Mouse (Mus musculus) liver, adult 2 months (tissue): ENCODE data around the gene Slc31a2. TPM values are rescaled to one million over a fixed set of nuclear protein-coding genes. Genes with fewer than 3 reads are reported as not detected.
A peak's percentile ranks its signal among the peaks of the same experiment; 100 is the strongest.

ENCODE experiments used
- DNase-seq: peaks from one replicate; pipeline ENCODE4 v3.0.0-alpha.2; 2011; ENCODE audit warnings: low read depth, low spot score; ENCODE audit errors: extremely low read depth
- H3K27ac ChIP-seq: fragments of 200-500 bp; replicated peaks from 2 replicates; pipeline ENCODE4 v1.5.1; 2012; ENCODE audit warnings: low read depth, mild to moderate bottlenecking, control low read depth, inconsistent platforms, low read length; ENCODE audit not compliant: insufficient read depth
- H3K27me3 ChIP-seq: fragments of 200-500 bp; 2 replicates; pipeline ENCODE4 v1.6.1; 2012; ENCODE audit warnings: mild to moderate bottlenecking, moderate library complexity, low read length, inconsistent platforms; ENCODE audit not compliant: control insufficient read depth, insufficient read depth
- H3K36me3 ChIP-seq: fragments of 200-500 bp; 2 replicates; pipeline ENCODE4 v1.6.1; 2012; ENCODE audit warnings: low read length, inconsistent platforms; ENCODE audit not compliant: control insufficient read depth, insufficient read depth
- H3K4me1 ChIP-seq: fragments of 200-500 bp; 2 replicates; pipeline ENCODE4 v1.6.1; 2011; ENCODE audit warnings: low read length; ENCODE audit not compliant: control insufficient read depth, insufficient read depth
- H3K4me3 ChIP-seq: fragments of 200-500 bp; 2 replicates; pipeline ENCODE4 v1.5.1; 2011; ENCODE audit warnings: low read depth, mild to moderate bottlenecking, control low read depth, low read length, moderate library complexity; ENCODE audit not compliant: insufficient read depth
- H3K79me2 ChIP-seq: fragments of 200-500 bp; 2 replicates; pipeline ENCODE4 v1.6.1; 2012; ENCODE audit warnings: inconsistent platforms, mild to moderate bottlenecking, low read length, moderate library complexity; ENCODE audit not compliant: control insufficient read depth, insufficient read depth
- H3K9ac ChIP-seq: fragments of 200-500 bp; 2 replicates; pipeline ENCODE4 v1.6.1; 2012; ENCODE audit warnings: low read depth, mild to moderate bottlenecking, control low read depth, inconsistent platforms, low read length
- CTCF ChIP-seq: fragments of 200-500 bp; IDR thresholded peaks from 2 replicates; pipeline ENCODE4 v1.5.1; 2011; ENCODE audit warnings: low read depth, low read length, control low read depth
- POLR2A ChIP-seq: fragments of 200-500 bp; IDR thresholded peaks from 2 replicates; pipeline ENCODE4 v1.6.1; 2011; ENCODE audit warnings: low read length, control low read depth; ENCODE audit not compliant: insufficient read depth; ENCODE audit errors: extremely low read depth
- WGBS: fragments of 180-500 bp; shearing (Covaris S2); methylation state at CpG from one replicate; pipeline ENCODE4 v1.1.7; 2018; 5-methylcytosine and 5-hydroxymethylcytosine counted together
- polyA plus RNA-seq: library from polyadenylated mRNA; depleted of rRNA; stranded (reverse); fragments of >200 nt; gene quantifications from 2 replicates; pipeline ENCODE4 v1.2.3, GENCODE M21; 2012
- total RNA-seq: library from RNA; depleted of rRNA; stranded (reverse); fragments of >200 nt; gene quantifications from 2 replicates; pipeline ENCODE4 v1.2.3, GENCODE M21; 2014

Gene Slc31a2
- total and polyA plus RNA-seq, 2 experiments, result 10.2 to 12.8 TPM

DNA sequence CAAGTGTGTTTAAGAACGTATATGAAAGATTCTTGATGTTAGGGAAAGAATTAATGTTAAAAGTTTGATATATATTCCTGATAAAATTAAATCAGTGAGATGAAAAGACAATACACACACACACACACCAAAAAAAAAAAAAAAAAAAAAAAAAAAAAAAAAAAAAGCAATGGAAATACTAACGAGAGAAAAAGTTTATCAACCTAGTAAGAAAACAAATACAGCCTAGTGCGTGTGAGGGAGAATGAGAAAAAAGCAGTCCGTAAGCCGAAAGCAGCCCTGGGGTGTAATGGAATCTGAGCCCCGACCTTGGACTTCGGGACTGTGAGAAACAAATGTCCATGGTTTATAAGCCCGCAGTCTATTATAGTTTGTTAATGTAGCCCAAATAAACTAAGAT is 23.2 kb downstream of the Slc31a2 start:
- WGBS, result 66% methylated on average over 8 of the region's 8 CpGs
- peaks cover 14% of the 10 kb centered on the region for H3K79me2 ChIP-seq
- TF ChIP-seq CTCF (no peak), POLR2A (no peak)
- no peak overlapping the region for H3K4me3 ChIP-seq
- no peaks in the 10 kb centered on the region for H3K27me3 ChIP-seq
- no peak overlapping the region for H3K27ac ChIP-seq
- no peaks in the 10 kb centered on the region for H3K36me3 ChIP-seq
- DNase-seq, result no peak
- peaks cover 7% of the 10 kb centered on the region for H3K4me1 ChIP-seq
- no peak overlapping the region for H3K9ac ChIP-seq

GRCm38 (mm10) chr4:62286257-62286991 is 24.1 kb downstream of the Slc31a2 start:
- Histone ChIP-seq H3K4me1 (peaks cover 7% of the 10 kb centered on the region), H3K27ac (peak overlapping the region; percentile 71), H3K9ac (peak overlapping the region; percentile 98), H3K36me3 (no peaks in the 10 kb centered on the region), H3K79me2 (peaks cover 14% of the 10 kb centered on the region), H3K27me3 (no peaks in the 10 kb centered on the region), H3K4me3 (peak overlapping the region; percentile 99)
- TF ChIP-seq POLR2A (peak; percentile 81), CTCF (no peak)
- under 1% methylated on average over 55 of the region's 55 CpGs for WGBS
- DNase-seq, result peak; percentile 68

- peak; percentile 32 for DNase-seq
- TF ChIP-seq CTCF (no peak), POLR2A (no peak)
- no peaks in the 10 kb centered on the region for H3K27me3 ChIP-seq
- peak overlapping the region; percentile 99 for H3K4me3 ChIP-seq
- H3K9ac ChIP-seq, result peak overlapping the region; percentile 41
- 29% methylated on average over 12 of the region's 12 CpGs for WGBS
- H3K36me3 ChIP-seq, result no peaks in the 10 kb centered on the region
- peaks cover 14% of the 10 kb centered on the region for H3K79me2 ChIP-seq
- no peak overlapping the region; the same call in 1 of the 2 replicates for H3K27ac ChIP-seq
- H3K4me1 ChIP-seq, result peaks cover 7% of the 10 kb centered on the region
Measured at GRCm38 (mm10) chr4:62286992-62287900, 24.9 kb downstream of the Slc31a2 start.

DNA sequence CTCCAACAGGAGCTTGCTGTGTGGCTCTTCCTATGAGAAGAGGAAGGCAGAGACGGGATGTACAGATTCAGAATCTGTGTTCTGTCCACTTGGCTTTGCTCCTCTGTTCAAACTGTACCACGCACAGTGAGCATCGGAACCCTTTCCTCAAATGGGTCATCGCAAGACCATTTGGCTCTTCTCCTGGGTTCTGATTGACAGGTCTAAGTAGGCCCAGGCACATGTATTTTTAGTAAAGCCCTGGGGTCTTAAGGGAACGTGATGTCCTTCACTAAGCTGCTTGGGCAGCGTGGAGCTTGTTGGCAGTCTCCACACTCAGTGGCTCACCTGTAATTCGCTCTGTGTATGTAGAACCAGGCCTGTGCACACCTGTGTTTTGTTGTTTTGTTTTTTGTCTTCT is 26.9 kb downstream of the Slc31a2 start:
- peaks cover 7% of the 10 kb centered on the region for H3K4me1 ChIP-seq
- H3K79me2 ChIP-seq, result peaks cover 14% of the 10 kb centered on the region
- H3K9ac ChIP-seq, result no peak overlapping the region
- TF ChIP-seq CTCF (no peak), POLR2A (no peak)
- DNase-seq, result no peak
- no peaks in the 10 kb centered on the region for H3K27me3 ChIP-seq
- H3K27ac ChIP-seq, result no peak overlapping the region
- H3K36me3 ChIP-seq, result no peaks in the 10 kb centered on the region; the same call in 1 of the 2 replicates
- H3K4me3 ChIP-seq, result no peak overlapping the region
- WGBS, result 88% methylated on average over 7 of the region's 7 CpGs

- Histone ChIP-seq H3K9ac (no peak overlapping the region), H3K4me1 (peaks cover 10% of the 10 kb centered on the region), H3K79me2 (peaks cover 14% of the 10 kb centered on the region), H3K27ac (no peak overlapping the region), H3K4me3 (no peak overlapping the region), H3K27me3 (no peaks in the 10 kb centered on the region), H3K36me3 (peaks cover 4% of the 10 kb centered on the region; the same call in 1 of the 2 replicates)
- DNase-seq, result no peak
- no peak for TF ChIP-seq POLR2A
- 92% methylated on average over 9 of the region's 9 CpGs for WGBS
Measured at GRCm38 (mm10) chr4:62290816-62291505, 28.6 kb downstream of the Slc31a2 start.
